Mouse (Mus musculus) heart, adult 9 months (tissue): ENCODE data around the gene 1700020N01Rik.

ENCODE experiments used
- DNase-seq, 2 experiments: peaks; one replicate each; pipeline ENCODE4 v3.0.0; 2022; ENCODE audit warnings: low spot score in 2 of 2

The 1700020N01Rik gene

DNA sequence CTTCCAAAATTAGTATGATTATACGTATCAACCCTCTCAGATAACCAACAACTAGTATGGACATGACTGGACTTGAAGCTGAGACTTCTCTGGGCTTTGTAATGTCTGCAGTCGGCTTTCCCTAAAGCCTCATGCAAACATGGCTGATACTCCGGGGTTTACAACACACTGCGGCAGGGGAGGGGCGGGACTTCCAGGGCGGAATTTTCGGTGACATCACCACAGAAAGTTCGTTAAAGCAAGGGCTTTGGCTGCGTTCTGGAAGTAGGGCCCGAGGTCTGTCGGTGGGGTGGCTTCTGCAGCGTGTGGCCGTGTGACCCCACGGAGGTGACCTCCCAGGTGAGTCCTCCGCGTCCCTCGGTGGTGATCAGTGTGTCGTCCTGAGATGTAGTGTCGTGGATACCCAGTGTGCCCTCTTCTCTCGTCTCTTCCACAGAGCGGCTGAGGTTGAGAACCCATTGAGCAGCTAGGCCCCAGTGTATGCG lies at the start of gene 1700020N01Rik:
Gene 1700020N01Rik, plus strand, starts transcription at position 250 of the 485 bp plus-strand sequence.
- no peak for DNase-seq

DNA sequence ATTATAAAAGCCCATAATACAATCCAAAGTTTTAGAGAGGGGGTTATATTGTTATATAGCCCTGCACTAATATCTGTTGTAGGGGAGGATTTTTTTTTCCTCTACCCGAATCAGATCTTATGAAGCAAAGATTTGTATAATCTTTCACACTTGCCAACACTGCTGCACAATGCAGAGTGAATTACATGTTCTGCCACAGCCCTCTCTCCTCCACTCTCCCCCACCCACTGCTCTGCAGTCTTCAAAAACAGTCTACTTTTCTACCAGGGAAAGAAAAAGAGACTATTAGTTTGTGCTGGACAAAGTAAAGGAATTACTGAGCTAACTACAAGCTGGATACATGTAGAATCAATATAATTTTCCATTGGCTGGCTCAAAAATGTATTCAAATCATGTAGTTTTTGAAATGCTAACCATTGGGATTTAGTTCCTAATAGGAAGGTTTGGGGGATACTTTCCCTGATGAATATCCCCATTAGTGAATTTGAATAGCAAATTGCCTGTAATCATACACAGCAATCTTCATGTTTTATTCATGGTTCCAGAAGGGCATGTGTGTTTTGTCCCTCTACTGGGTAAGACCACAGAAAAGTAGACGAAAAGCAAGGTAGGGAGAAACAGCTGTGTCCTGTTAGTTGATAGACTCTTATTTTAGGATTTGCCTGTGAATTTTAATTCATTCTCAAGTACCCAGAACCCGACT lies 49.2 kb upstream of the 1700020N01Rik start:
- no peak for DNase-seq

DNA sequence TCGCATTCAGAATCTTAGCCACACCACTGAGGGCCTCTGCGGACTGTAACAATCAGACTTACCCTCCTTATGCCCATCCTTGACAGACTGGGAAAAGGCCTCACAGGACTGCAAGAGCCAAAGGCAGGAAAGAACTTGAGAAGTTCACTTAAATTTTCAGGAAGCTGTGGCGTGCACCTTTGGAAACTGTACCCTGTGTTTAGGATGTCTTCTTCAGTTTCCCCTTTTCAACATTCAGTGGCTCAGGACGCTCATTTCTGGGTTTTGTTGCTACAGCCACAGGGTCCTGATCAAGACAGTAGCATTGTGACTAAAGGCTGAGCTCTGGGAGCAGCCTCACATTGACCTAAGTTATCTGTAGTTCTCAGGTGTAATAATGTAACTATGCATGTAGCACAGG lies 48.2 kb upstream of the 1700020N01Rik start:
- no peak for DNase-seq

DNA sequence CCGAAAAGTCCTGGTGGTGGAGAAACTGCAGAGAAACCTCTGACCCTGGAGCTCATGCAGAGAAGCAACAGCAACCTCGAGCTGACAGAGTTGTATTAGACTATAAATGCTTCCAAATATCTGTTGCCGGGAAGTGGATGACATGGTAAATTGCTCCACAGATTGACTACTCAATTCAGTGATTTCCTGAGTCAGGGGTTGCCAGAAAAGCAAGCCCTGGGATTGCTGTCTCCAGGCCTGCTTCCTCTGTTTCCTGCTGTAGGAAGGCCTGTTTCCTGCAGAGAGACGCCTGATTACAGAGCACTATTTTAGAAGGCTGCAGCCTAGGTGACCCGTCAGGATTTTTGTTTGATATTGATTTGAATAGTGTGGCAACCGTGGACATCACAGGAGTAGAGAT lies 47.5 kb upstream of the 1700020N01Rik start:
- DNase-seq = peak; percentile 68 to 81

DNA sequence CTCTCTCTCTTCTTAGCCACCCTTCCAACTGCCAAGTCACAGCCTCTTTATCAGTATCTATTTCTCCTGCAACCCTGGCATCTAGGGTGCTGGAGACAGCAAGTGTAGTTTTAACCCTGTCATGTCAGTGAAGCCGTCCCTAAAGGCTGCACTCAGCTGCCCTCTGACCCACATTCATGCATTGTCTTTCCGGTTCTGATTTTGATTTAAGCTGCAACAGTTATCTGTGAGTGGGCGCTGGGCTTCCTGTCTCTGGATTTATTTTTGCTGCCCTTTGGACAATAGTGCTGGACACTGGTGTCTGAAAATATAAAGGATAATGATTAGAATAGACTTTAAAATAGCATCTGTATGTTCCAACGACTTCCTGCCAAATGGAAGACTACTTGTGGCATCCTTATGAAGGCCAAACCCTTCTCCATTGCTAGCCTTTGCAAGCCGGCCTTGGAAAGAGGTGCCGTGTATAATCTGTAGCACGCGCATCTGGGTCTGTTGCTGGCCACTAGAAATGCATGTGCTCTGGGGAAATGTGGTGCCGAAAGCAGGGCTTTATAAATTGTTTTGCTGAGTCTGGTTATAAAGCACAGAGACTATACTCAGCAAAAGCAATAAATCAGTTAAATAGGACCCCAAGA lies 44.0 kb upstream of the 1700020N01Rik start:
- no peak for DNase-seq

DNA sequence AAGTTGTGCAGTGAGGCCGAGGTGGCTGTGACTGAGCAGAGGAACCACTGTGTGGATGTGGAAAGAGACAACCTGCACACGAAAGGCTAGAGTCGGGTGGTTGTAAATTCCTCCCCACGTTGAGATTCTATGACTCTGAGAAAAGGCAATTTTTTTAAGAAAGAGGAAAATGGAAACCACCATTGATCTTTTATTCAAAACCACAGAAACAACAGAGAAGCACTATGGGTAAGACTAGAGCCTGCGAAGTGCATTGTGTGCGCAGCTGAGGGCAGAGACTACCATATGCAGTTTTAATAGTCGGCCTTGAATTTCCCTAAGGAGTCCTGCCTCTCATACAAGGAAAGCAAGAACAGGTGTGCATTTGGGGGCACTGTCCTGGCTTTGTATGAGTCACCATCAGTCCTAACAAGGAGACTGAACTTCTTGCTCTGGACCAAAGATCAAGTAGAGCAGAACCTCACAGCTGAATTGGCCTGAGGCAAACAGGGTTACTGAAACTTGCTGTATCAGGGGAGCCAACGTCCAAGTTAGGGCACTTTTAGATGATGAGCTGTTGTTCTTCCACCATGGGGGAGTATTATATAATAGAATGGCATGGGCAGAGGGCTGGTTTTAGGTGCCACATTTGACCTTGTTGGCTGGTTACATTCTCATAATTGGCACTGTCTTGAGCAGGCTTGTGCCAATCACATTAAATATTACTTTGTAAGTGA lies 39.8 kb upstream of the 1700020N01Rik start:
- DNase-seq = no peak

DNA sequence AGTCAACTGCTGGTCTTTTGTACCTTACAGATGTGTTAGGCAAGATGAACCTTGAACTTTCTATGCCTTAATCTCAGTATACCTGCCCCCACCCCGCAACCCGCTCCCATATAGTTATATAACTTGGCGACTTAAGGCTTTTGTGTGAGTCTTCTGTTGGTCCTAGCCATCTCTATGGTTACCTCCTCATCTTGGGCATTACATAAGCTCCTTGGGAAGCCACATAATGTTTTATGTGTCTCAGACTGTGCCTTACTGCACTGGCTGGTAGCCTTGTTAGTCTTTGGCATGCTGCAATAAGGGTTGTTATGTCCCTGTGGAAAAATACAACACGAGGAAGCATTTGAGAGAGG lies 39.3 kb upstream of the 1700020N01Rik start:
- DNase-seq = no peak

DNA sequence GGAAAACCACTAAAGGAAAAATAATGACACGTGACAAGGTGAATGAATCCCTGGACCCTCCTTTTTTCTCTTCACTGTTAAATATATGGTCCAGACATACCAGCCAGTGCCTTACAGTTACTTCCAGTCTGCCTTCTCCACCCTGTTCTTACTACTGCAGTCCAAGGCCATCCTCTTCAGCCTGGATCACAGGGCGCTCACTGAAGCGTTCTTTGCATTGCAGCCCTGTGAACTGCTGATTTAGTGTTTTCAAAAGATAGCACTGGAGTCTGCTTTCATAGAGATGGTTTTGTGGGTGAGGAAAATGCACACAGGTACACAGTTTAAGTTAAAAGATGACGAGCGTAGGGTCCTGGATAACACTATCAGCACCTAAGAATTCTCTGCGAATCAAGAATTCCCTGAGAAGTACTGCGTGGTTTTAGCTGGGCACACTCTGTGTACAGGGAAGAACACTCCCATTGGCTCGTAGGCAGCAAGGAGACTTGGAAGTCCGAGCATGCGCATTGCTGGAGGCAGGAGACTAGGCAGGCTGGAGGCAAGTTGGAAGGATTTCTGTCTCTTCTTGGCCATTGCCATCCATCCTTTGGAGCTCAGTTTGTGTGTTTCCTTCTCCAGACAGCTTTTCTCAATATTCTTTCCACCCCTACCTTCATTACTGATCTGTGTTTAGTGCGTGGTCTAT lies 37.9 kb upstream of the 1700020N01Rik start:
- no peak for DNase-seq

DNA sequence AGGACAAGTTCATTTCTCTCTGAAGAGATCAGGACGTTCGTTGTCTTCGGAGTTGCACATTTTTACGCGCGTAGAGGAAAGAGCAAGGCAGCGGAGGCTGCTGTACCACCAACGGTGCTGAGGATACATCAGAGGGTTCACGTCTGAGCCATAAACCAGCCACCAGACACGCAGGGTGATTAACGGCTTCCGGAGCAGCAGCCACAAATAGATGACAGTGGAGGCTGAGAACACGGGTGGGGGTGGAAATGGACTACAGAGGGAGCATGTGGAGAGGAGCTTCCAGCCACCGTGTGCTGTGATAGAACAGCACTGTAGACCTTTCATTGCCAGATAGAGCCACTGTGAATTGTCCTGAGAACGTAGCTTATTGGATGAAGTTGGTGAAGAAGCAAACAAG lies 33.2 kb upstream of the 1700020N01Rik start:
- DNase-seq = no peak

DNA sequence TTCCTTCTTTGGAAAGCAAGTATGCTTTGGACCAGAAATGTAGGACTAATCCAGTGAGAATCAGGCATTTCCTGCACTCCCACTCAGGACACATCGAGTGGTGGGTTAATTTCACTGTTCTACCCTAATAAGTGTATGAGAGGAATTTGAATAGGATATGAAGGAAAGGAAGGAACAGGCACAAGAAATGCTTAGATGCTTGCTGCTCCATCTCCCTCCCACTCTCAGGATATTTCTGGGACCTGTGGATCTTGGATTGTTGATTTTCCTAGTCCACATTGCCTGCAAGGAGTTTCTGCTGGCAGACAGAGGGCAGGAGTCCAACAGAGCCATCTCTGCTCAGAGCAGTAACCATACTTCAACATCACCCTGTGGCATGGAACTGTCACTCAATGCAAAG lies 31.8 kb upstream of the 1700020N01Rik start:
- no peak for DNase-seq

DNA sequence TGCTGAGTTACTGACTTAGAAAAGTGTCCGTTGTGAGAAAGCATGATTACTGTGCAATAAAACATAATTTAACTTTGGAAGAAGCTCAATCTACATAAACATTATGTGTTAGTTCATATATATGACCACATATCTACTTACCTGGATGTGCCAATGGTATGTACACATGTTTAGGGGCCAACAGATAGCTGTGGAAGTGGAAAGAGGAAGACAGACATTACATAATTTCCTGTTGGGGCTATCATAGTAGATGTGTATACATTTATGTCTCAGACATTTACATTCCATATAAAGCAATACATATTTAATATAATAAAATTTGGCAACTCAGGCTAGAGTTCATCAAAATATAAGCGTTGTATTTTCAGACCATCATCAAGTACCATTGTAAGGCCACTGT lies 29.5 kb upstream of the 1700020N01Rik start:
- no peak for DNase-seq

DNA sequence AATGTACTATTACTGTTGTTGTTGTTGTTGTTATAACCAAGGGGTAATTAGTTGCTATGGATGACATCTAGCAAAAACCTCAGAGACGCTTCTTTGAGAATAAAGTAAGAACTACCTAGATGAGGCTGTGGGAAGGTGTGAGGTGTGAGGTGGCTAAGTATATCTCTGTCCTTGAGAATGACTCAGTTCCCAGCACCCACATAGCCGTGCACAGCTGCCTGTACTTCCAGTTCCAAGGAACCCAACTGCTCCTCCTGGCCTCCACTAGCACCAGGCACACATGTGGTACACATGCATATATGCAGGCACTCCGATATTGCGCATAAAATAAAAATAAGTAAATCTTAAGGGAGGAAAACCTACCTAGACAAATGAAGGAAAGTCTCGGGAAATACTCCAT lies 28.8 kb upstream of the 1700020N01Rik start:
- no peak for DNase-seq

DNA sequence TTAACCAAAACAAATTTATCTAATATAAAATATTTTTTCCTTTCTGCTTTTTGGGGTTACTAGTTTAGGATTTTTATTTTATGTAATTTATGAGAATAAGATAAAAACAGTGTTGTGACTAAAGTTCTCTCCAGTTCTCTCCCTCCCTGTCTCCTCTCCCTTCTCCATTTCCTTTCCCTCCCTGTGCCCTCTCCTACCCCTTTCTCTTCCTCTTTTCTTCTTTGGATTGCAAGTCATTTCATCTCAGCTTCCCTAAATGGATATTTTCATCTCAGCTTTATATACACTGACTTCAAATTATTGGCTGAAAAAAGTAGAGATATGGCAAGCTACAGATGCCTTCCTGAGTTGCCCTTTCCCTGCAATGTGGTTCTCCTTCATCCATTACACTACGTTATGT lies 26.9 kb upstream of the 1700020N01Rik start:
- no peak for DNase-seq

DNA sequence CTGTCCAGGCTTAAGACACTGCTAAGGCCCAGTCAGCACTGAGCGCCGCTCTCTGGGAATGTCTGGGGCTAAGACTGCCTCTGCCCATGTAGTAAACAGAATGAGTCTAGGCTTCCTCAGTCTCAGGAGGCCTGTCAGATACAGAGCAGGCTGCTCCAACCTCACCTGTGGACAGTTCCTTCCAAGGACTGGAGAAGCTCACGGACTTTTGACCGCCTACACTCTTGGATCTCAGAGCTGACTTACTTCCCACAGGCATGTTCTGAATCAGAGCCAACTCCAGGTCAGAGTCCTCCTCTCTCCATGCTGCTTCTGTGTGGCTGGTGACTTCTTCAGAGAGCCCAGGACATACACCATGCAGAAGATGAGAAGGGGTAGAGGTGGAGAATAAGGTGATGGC lies 21.3 kb upstream of the 1700020N01Rik start:
- DNase-seq = no peak

DNA sequence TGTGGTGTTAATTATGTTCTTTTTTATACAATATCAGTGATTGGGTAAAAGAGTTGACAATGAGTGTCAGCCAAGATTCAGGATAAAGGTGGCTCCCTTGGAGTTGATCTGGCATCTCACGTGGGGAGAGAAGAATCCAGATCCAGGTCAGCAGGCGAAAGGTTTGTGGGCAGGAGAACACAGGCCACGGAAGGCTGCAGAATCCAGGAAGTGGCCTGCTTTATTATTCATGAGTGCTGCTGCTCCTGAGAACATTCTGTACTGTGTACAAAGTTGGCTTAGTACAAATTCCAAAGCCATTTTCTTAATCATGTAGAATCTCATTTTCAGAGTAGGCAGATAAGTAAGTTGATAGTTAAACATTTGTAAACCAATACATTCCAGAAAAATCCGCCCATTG lies 19.2 kb upstream of the 1700020N01Rik start:
- no peak for DNase-seq

DNA sequence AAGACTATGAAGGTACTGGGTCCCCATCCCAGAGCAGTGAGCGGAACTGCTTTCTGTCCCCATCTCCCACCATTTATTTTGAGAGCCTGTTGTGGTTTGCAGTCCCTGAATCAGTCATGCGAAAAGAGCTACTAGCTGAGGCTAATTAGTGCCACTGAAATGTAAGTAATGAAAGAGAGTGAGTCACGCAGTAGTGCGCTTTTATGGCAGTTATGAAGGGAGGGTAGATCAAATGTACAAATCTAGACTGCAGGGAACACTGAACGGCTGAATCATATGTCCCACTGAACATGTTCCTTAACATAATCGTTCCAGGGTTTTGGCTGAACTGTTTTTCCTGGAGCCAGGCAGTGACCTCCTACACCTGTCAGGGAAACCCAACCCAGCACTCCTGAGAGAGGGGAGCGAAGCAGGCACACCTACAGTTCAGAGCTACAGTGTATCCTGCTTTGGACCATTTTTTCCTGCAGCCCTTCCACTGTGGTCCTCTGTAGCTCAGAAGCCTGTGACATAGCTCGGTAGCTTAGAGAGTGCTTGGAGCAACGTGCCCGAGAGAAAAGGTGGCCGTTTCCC lies 17.1 kb upstream of the 1700020N01Rik start:
- DNase-seq = no peak

DNA sequence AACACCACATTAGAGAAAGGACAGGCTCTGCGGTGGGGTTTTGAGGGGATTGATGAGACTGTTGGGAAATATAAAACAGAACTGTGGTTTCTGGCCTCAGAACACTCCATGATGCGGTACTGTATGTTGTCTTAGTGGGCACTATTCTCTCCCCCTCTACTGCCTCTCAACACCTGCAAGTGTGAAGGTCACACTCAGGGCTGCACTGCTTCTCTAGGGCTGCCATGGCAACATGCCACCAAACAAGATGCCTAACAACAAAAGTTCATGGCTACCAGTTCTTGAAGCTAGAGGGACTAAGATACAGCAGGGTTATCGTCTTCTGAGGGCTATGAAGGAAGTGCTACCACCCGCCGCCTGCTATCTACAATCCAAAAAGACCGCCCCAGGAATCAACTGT lies 15.1 kb upstream of the 1700020N01Rik start:
- peak in 1 of 2 experiments; percentile 14 for DNase-seq

DNA sequence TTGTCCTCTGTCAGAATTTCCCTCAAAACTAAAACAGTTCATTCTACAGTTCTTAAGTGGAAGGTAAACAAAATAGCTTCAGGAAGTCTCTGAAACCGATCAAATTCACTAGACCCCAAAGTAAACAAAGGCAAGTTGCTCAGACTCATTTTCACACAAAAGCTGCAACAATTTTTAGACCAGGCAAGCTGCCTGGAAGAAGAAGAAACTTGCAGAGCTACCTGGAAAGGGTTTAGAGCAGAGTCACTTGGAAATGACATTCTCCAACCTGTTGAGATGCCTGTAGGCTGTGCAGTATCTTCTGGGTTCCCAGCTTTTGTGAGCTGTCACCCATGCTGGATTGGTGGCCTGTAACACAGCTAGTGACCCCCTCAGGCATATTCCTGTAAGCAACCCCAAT lies 11.4 kb upstream of the 1700020N01Rik start:
- no peak for DNase-seq

DNA sequence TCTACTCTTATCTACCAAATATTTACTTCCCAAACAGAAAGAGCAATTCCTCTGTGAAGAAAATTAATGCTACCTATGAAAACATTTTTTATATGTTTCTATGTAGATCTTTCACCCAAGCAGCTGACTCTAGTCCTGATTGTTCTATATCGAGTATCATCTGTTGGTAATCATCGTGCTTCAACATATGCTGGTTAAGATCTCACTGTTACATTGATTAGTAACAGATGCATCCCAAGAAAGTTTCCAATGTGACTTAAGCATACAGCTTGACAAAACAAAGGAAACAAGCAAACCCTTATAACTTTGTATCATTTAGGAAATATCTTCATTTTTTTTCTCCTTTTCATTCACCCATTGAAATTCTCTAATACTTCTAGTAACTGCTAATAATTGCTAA lies 5.9 kb upstream of the 1700020N01Rik start:
- no peak for DNase-seq

DNA sequence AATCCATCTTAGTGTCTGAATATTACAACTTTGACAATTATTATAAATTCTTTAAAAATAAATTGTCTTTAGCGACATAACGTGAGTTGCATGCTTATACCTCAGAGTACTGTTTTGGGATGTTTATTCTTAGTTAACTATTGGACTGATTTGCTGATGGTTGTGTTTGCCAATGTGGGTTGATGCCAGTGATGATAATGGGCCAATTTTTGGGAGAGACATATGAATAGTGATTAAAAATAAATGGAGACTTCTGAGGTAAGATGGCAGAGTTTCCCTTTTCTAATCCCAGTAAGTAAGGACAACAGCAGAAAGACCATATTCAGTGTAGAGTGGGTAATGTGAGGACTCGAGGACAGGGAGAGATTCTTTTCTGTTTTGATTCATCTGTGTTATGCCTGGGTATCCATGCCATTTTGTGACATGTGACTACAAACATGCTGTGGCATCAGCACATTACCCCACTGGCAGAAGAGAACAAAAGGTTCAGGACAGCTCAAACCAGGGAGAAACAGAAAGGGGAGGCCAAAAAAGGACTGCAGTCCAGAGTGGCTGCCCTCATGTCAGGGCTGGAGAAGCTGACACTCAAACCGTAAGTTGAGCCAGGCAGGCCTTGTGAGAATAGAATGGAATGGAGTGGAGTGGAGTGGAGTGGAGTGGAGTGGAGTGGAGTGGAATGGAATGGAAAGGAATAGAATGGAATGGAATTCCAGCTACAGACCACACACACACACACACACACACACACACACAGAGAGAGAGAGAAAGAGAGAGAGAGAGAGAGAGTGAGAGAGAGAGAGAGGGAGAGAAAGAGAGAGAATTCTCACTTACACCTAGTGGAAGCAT lies 4.7 kb upstream of the 1700020N01Rik start:
- DNase-seq = no peak

DNA sequence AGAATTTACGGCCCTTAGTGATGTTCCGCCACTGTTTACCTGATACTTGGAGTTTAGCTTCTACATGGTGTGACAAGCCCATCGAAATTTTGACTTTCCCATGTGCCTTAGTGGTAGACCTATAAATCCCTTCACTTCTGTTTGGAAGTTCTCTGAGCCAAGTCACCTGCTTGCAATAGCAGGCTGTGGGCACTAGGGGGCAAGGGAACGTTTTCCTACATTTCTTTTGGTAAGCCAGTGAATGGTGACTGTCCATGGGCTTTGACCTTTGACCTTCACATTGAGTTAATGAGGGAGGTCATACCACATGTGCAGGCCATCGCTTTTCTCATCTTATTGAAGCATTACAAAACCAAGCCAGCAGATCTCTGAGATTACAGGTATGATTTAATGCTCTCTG lies 8.0 kb downstream of the 1700020N01Rik start:
- DNase-seq = peak; percentile 34 to 61
